Mouse (Mus musculus) thymus, postnatal 10 days (tissue): Measurements from ENCODE around the gene Rtn3.
"Not testable (repeated sequence)": the region's sequence is repeated elsewhere in the genome, so short reads cannot be mapped to it uniquely, and the experiment has no call there.

Experiments
- DNase-seq, 2 experiments: peaks; one replicate each; pipeline ENCODE4 v3.0.0; 2021; ENCODE audit warnings: low spot score in 2 of 2

Rtn3 gene

DNA sequence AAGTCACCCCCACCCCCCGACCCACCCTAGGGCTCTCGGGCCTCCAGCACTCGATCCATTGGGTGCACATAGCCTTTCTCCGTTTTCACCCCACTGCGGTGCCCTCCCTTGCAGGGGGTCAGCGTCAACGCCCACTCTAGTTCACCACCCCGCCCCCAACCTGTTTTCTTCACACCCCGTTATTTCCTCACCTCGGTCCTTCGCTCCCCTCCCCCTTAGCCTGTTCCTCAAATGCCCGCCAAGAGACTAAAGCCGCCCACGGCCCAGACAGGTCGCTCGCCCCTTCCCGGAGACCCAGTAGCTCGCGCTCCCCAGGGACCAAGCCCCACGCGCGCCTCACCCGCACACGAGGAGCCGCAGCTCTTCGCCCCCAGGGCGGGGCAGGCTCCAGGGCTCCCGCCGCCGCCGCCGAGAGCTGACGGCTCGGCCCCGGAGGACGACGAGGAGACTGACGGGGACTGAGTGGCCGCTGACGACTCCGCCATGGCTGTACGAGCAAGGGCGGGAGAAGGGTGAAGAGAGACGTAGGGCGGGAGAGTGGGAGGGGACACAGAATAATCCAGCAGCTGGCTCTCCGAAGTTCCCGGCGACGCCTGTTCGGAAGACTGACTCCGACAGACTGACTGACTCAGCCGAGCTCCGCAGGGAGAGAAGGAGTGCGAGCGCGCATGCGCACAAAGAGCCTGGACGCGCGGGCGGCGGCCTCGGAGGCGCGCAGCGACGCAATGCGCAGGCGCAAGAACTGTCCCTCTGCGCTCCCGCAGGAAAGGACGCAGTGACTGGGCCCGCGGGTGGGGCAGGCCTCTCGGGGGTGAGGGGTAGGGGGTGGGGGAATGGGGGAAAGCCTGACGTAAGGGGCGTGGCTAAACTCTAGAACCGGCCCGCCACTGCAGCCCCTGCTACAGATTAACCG is at the start of gene Rtn3:
Rtn3 (minus strand) TSS at position 683 of the 913 bp plus-strand sequence.
- peak; percentile 94 to 98 for DNase-seq

DNA sequence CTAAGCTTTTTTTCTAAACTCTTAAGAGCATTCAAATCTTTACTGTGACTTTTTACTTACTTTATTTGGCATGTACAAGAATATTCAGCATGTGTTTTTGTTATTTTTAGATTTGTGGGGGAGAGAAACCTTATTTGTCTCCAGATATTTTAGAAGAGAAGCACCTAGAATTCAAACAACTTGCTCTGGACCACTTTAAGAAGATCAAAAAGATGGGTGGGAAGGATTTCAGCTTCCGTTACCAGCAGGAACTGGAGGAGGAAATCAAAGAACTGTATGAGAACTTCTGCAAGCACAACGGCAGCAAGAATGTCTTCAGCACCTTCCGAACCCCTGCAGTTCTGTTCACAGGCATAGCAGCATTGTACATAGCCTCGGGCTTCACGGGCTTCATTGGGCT is 48.8 kb upstream of the Rtn3 start:
- DNase-seq, result no peak

DNA sequence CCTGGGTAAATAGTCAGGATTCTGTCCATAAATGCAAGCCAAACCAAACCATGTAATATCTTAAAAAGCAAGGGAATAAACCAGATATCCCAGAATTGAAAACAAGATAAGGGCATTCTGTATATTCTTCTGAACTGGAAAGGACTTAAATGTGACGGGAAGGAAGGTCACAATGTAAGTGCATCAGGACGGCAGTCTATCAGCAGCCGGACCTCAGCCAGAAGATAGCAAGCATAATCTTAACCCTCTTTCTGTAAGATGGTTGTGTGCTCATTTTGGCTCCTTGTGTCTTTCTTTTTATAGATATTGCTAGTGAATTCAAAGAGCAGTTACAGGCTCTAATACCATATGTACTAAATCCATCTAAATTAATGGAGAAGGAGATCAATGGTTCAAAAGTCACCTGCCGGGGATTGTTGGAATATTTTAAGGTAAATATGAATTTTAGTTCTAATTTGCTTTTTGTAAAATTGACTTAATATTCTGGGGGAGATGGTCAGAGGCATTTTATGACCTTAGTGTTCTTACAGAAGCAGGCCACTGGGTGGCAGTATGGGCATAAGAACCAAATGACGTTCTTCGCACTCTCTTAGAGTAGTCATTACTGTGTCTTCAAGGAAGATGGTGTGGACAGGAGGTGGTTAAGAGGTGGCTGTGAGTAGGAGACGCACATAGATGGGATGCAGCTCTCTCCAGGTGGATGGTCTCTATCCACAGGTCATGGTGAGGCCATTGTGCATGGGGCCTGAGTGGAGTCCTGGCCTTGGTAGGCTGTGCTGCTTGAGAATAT is 45.8 kb upstream of the Rtn3 start:
- peak in 1 of 2 experiments; percentile 60 for DNase-seq

DNA sequence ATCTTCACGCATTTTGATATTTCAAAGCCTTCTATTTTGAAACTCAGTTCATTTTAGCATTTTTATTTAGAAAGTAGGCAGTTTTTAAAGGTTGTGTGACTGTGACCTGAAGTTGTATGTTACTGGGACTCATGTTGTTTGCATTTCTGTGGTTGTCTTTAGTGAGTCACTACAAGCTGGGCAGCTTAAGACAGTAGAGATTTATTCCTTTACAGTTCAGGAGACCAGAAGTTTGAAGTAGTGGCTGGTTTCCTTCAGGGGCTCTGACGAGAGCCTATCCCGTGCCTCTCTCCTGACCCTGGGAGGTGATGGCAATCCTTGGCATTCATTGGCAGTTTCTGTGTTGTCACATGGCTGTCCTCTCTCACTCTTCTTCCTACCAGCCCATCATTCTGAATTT is 41.8 kb upstream of the Rtn3 start:
- DNase-seq, result no peak

DNA sequence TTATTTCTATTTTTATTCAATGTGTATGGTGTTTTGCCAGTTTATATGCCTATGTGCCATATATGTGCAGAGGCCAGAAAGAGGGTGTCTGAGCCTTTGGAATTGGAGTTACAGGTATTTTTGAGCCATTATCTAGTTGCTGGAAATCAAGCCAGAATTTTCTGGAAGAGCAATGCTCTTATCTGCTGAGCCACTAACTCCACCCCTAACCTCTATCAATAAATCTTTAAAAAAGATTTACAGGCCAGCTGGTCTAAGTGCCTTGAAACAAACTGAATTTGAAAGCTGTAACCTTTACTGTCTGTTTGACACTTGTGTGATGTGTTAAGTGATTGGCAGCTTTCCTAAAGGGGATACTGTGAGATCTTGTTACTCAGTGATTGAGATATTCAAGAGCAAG is 40.7 kb upstream of the Rtn3 start:
- DNase-seq, result no peak

DNA sequence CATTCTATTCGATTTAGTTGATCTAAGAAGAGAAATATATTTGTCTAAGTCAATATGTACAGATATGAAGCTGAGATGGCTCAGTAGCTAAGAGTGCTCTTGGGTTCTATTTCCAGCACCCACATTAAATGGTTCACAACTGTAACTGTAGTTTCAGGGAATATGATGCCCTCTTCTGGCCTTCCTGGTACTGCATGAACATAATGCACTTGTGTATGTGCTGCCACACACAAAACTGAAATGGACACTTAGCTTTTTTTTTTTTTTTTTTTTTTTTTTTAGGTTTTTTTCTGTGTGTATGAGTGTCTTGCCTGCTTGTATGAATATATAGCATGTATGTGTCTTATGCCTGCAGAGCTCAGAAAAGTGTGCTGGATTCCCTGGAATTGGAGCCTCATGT is 40.2 kb upstream of the Rtn3 start:
- DNase-seq, result peak in 1 of 2 experiments; percentile 28

DNA sequence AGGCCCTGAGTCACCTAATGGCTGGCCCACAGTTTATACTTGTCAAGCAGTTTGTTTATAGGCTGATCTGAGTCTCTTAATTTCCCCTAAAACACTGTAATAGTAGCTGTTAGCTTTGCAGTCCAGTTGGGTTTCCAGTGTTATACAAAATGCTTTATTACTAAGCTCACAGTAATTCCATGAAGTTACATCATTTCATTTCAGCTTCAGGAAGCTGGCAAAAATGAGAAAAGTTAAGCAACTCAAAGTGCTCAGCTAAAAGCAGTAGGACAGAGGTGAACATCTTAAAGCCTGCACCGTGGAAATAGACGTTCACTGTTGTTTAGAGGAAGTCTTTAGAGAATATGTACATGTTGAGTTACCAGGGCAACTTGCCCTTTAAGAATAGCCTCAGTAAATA is 39.8 kb upstream of the Rtn3 start:
- DNase-seq, result no peak

DNA sequence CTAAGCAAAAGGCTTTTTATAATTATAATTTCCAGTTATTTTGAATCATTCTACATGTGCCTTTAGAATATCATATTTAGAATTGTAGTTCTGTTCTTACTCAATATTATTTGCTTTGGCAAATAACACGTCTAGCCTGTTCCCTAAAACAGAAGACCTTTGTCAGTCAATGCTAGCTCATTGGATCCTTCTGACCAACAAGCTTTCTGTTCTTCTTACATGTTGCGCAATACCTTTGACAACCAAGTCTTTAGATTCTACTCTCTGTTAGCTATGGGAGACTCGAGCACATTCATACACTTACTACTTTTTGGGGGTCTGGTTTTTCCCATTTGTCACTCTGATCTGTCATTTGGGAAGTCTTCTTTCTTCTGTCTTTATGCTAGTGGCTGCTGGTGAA is 38.5 kb upstream of the Rtn3 start:
- no peak for DNase-seq

DNA sequence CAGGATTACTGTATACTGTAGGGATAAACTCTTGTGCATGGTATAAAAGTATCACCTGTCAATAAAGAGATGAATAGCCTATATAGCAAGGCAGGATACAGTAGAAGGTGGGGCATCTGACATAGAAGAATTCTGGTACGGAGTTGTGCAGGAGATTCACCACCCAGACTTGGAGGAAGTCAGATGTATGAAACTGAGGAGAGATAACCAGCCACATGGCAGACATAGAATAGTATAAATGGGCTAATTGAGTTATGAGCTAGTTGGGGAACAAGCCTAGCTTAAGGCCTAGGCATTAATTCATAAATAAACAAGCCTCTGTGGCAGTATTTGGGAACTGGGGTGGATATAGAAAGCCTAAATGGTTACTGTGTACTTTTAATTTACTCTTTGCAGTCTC is 33.4 kb upstream of the Rtn3 start:
- no peak for DNase-seq

DNA sequence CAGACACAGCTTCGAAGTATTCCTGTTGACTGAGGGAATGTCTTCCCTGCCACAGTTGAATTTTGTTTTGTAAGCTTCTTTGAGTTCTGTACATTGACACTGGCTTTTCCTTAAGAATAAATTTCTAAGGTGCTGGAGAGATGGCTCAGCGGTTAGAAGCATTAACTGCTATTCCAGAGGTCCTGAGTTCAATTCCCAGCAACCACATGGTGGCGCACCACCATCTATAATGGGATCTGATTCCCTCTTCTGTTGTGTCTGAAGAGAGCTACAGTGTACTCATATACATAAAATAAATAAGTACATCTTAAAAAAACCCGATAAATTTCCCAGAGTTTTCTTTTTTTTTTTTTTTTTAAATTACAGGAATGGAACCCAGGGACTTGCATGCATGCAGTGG is 24.9 kb upstream of the Rtn3 start:
- no peak for DNase-seq

DNA sequence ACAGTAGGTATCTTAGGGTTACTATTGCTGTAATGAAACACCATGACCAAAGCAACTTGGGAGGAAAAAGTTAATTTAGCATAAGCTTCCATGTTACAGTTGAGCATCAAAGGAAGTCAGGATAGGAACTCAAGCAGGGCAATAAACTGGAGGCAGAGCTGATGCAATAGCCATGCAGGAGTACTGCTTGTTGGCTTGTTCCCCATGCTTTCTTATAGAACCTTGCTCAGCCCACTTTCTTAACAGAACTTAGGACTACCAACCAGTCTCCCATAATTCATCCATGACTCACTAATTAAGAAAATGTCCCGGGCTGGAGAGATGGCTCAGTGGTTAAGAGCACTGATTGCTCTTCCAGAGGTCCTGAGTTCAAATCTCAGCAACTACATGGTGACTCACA is 23.2 kb upstream of the Rtn3 start:
- no peak for DNase-seq

DNA sequence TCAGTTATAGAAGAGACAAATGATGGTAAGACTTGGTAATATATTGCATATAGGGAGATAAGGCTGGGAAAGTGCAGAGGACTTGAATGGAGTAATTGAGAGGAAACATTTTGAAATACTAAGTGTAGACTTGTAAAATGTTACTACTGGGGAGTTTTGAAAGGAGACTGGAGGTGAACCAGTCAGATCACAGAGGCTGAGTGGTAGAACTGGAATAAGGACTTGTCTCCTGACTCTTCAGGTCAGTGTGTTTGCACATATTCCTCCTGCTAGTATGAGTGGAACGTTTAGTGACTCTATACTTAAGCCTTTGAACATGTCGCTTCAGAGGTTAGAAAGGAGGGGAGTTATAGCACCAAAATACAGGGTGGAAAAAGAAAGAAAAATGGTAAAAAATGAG is 19.4 kb upstream of the Rtn3 start:
- DNase-seq, result no peak

DNA sequence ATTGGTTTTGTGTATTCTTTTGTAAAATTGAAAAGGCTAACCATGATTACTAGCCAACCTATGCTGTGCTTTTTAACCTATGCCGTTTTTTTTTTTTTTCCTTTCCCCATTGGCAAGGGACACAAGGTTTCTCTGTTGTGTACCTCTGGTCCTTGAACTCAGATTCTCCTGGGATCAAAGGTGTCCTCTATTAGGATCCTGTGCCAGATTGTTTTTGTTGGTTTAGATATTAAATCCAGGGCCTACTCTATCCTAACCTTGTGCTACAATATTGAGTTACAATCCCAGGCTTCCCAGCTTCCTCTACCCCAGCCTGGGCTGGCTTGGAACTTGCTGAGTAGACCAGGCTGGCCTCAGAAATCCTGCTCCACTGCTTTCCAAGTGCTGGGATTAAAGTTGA is 17.6 kb upstream of the Rtn3 start:
- no peak for DNase-seq

DNA sequence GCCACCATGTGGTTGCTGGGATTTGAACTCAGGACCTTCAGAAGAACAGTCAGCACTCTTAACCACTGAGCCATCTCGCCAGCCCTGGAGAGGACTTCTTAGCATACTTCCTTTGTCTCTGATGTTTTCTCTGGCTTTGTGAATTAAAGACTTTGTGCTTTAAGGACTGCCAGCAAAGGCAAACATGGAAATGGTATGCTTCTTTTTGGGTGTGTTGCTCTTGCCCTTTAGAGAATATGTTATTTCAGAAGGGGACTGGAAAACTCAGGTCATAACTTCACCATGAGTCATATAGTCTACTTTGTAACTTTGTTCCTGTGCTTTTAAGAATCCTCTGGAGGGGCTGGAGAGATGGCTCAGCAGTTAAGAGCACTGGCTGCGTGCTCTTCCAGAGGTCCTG is 15.7 kb upstream of the Rtn3 start:
- DNase-seq, result no peak

DNA sequence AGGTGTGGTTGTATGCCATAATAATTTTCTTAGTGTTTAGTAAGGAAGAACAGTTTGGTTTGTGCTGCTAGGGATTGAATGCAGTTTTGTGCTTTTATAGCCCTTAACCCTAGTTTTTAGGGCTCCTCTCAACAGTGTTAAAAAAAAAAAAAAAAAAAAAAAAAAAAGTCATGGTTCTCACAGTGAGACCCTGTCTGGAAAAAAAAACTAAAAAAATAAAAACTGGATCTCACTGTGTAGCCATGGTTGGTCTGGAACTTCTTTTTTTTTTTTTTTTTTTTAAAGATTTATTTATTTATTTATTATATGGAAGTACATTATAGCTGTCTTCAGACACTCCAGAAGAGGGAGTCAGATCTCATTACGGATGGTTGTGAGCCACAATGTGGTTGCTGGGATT is 13.0 kb upstream of the Rtn3 start:
- DNase-seq, result not testable (repeated sequence)

DNA sequence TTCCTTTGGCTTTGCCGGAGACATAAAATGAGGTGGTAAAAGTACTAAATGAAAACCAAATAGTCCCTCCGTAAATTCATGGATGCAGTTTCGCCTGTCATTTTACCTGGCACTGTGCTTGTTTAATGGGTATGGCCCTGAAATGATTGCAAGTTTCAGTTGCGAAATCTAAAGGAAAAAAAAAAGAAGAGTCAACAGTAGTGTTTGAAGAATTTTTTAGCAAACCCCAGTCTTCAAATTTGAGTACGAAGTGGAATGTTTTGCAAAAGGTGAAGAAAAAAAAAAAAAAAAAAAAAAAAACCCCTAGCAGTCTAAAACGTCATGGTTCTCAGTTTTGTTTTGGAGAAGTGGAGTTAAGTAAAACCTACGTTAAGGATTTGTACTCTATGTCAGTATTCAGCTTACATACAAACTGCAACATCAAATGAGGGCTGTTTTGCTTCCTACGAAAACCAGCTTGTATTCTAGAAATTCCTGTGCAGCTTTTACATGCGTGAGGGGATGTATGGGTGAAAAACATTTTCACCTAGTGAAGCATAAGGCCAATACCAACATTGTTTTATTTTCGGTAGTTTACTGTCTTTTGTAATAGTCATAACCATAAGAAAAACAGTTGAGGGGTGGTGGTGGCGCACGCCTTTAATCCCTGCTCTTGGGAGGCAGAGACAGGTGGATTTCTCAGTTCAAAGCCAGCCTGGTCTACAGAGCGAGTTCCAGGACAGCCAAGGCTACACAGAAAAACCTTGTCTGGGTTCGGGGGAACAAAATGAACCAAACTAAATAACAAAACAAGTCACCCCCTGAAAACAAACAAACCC is 12.3 kb upstream of the Rtn3 start:
- DNase-seq, result no peak

DNA sequence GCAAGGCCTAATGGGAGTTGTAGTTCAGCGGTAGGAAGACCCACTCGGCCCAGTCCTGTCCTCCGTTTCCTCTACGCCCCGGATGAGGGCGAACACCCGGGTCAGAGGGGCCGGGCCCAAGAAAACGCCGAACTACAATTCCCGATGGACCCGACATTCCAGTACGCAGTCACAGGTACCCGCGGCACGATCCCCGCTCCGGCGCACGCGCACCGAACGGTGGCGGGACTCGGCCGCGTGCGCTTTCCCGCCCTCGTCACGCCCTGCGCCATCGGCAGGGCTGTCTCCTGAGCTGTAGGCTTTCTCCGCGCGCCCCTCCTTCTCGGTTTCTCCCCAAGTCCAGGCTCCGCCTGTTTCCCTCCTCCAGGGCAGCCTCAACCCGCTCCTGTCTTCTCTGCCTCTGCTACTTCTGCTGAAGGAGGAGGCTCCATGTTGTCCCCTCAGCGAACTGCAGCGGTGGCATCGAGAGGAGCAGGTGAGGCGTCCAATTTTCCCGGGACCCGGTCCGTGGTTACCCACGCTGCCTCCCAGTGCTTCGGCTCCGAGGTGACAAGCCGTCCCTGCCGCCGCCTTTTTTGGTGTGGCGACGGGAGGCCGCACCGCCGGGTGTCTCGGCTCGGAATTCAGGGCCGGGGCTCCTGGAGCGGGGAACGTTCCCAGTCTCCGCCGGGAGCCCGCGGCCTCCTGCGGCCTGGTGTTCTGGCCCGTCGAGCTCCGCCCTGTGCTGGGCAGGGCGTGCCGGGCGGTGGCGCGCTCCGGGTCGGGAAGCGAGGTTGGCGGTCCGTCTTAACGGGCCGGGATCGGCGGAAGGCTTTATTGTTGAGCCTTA is 11.3 kb upstream of the Rtn3 start:
- DNase-seq, result peak; percentile 76 to 78

DNA sequence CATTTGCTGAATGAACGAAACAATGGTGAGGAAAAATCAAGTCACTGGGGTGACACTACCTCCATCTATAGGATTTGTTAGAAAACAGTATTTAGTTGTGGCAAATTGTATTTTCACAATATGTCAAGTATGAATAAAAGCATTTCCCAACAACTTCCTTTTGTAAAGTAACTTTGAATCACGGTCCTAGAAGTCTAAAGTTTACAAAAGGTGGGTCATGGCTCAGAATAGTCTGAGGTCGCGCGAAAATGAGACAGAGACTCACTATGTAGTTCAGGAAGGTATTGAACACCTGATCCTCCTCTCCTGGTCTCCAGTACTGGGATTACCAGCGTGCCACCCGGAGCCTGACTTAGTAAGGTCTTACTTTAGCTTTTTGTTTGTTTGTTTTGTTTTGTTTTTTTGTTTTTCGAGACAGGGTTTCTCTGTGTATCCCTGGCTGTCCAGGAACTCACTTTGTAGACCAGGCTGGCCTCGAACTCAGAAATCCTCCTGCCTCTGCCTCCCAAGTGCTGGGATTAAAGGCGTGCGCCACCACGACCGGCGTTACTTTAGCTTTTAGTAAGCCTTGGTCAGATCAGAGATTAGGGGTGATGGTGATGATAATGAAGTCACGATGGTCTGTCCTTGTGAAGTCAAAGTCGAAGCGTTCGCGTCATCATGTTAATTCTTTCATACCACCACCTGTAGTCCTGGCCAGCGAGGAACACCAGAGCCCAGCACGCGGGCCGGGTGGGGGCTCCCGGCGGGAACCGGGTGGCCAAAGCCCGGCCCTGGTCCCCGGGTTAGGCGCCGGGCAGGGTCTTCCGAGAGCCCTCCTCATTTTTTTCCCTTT is 10.5 kb upstream of the Rtn3 start, which contains the start of gene Atl3:
Atl3 (plus strand) TSS at position 689 of the 835 bp plus-strand sequence.
- no peak for DNase-seq

DNA sequence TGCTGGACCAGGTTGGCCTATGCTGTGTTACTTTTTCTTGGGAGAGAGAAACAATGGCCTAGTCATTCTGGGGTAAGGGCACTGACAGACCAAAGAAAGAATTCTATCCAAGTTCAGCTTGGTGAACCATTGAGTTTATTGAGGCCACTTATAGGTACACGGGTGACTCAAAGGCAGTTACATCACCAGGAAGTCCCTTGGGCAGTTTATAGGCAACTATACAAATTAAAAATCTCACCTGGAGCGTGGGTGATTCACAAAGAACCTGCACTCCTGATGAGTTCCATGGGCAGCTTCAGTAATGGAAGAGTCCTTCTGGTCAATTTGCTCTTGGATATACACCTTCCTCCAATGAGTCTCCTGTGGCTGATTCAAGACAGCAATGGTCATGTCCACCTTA is 9.6 kb upstream of the Rtn3 start:
- no peak for DNase-seq

DNA sequence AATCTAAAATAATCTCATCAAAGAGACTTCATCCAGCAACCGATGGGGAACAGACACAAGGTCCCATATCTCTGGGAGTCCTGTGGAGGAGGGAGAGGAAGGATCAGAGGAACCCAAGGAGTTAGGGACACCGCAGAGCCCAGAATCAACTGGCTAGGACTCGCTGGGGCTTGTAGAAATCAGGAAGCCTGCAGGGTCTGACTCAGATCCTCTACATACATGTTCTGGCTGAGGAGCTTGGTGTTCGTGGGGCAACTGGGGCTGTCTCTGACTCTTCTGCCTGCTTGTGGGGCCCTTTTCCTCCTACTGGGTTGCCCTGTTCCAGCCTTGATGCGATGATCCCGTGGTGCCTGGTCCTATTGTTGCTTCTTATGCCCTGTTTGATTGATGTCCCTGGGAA is 8.9 kb upstream of the Rtn3 start:
- DNase-seq, result no peak
